Mouse (Mus musculus) erythroblast, embryonic 14.5 days (primary cell): ENCODE measurements at regions not wholly inside any gene's neighbourhood (a gene's known extent, or its start where the extent isn't known, plus 50 kb on each side); places are given as distances from the start of the nearest gene placed in this dataset.

Experiments
- H3K27me3 ChIP-seq: 2 replicates; pipeline ENCODE4 v1.6.1; 2012; ENCODE audit warnings: inconsistent platforms; ENCODE audit not compliant: control insufficient read depth
- H3K36me3 ChIP-seq: 2 replicates; pipeline ENCODE4 v1.6.1; 2012; ENCODE audit warnings: mild to moderate bottlenecking, inconsistent platforms; ENCODE audit not compliant: control insufficient read depth
- H3K4me1 ChIP-seq: 2 replicates; pipeline ENCODE4 v1.6.1; 2012; ENCODE audit warnings: inconsistent platforms; ENCODE audit not compliant: control insufficient read depth
- H3K4me3 ChIP-seq: replicated peaks from 2 replicates; pipeline ENCODE3; 2012; ENCODE audit warnings: moderate library complexity, mild to moderate bottlenecking, inconsistent platforms
- H3K9me3 ChIP-seq: 2 replicates; pipeline ENCODE4 v1.6.1; 2012; ENCODE audit warnings: low read length, inconsistent platforms, mixed read lengths; ENCODE audit not compliant: control insufficient read depth
- GATA1 ChIP-seq: IDR thresholded peaks from 2 replicates; pipeline ENCODE4 v1.6.1; 2012; ENCODE audit warnings: low read length, inconsistent platforms, mixed read lengths
- TAL1 ChIP-seq: IDR thresholded peaks from 3 replicates; pipeline ENCODE4 v1.6.1; 2012; ENCODE audit warnings: low read length, inconsistent platforms, mixed read lengths

GRCm38 (mm10) chr16:30892606-30893005, 188.6 kb downstream of the Xxylt1 start:
- TF ChIP-seq GATA1 (no peak), TAL1 (no peak)
- Histone ChIP-seq H3K36me3 (no peaks in the 10 kb centered on the region), H3K27me3 (no peaks in the 10 kb centered on the region), H3K4me1 (no peaks in the 10 kb centered on the region), H3K4me3 (no peak overlapping the region), H3K9me3 (peaks cover 6% of the 10 kb centered on the region)

- no peak overlapping the region for H3K4me3 ChIP-seq
- peaks cover 6% of the 10 kb centered on the region for H3K9me3 ChIP-seq
- no peaks in the 10 kb centered on the region for H3K27me3 ChIP-seq
- no peaks in the 10 kb centered on the region for H3K4me1 ChIP-seq
- TF ChIP-seq TAL1: no peak
- H3K36me3 ChIP-seq: no peaks in the 10 kb centered on the region
Measured at GRCm38 (mm10) chr16:30894086-30894485, 187.1 kb downstream of the Xxylt1 start.

GRCm38 (mm10) chr16:30895021-30895420, 186.2 kb downstream of the Xxylt1 start:
- no peaks in the 10 kb centered on the region for H3K4me1 ChIP-seq
- TF ChIP-seq GATA1 (no peak), TAL1 (no peak)
- H3K36me3 ChIP-seq: no peaks in the 10 kb centered on the region
- H3K9me3 ChIP-seq: peaks cover 6% of the 10 kb centered on the region
- no peak overlapping the region for H3K4me3 ChIP-seq
- no peaks in the 10 kb centered on the region for H3K27me3 ChIP-seq

GRCm38 (mm10) chr16:30897371-30897770, 183.9 kb downstream of the Xxylt1 start:
- H3K4me1 ChIP-seq: no peaks in the 10 kb centered on the region
- no peaks in the 10 kb centered on the region for H3K27me3 ChIP-seq
- no peak overlapping the region for H3K4me3 ChIP-seq
- no peaks in the 10 kb centered on the region for H3K36me3 ChIP-seq
- TF ChIP-seq TAL1 (no peak), GATA1 (no peak)
- peaks cover 6% of the 10 kb centered on the region for H3K9me3 ChIP-seq

GRCm38 (mm10) chr16:30900121-30900520, 181.1 kb downstream of the Xxylt1 start:
- no peak for TF ChIP-seq GATA1
- no peak for TF ChIP-seq TAL1
- Histone ChIP-seq H3K4me1 (no peaks in the 10 kb centered on the region), H3K4me3 (no peak overlapping the region), H3K9me3 (peaks cover 9% of the 10 kb centered on the region), H3K27me3 (no peaks in the 10 kb centered on the region), H3K36me3 (no peaks in the 10 kb centered on the region)

GRCm38 (mm10) chr16:30901309-30901708, 179.9 kb downstream of the Xxylt1 start:
- Histone ChIP-seq H3K36me3 (no peaks in the 10 kb centered on the region), H3K9me3 (peaks cover 9% of the 10 kb centered on the region), H3K4me3 (no peak overlapping the region), H3K27me3 (no peaks in the 10 kb centered on the region), H3K4me1 (no peaks in the 10 kb centered on the region)
- TF ChIP-seq TAL1 (no peak), GATA1 (no peak)
